Mouse (Mus musculus): Measurements from ENCODE around the gene Zscan4e. TPM values are rescaled to one million over a fixed set of nuclear protein-coding genes. Genes with fewer than 3 reads are reported as not detected.
"Not testable (repeated sequence)": the region's sequence is repeated elsewhere in the genome, so short reads cannot be mapped to it uniquely, and the experiment has no call there.

Gene Zscan4e
- not detected in 2 replicates for polyA plus RNA-seq (2016; fragmentation: Nextera tagmentation; extraction: Ambion mirVana)

GRCm38 (mm10) chr7:11310582-11310981 lies at the start of gene Zscan4e:
Gene Zscan4e, minus strand, starts transcription at chr7:11310682.
- not testable (repeated sequence) for ATAC-seq (ENCODE audit: low FRiP score); H3K36me3 ChIP-seq; H3K4me1 ChIP-seq

More at GRCm38 (mm10) chr7:11310582-11310981, at the start of gene Zscan4e:
- H3K9me3 ChIP-seq (replicated peaks); H3K4me3 ChIP-seq; H3K27ac ChIP-seq; H3K4me2 ChIP-seq (replicated peaks); H3K9ac ChIP-seq; H3K27me3 ChIP-seq: not testable (repeated sequence)

Small RNA genes lying within 50 kb of the gene (microRNA-seq; reads per million reads assigned to microRNA genes)
- gene Gm23087, result not detected
- gene Gm26248, result not detected

Other genes starting within 250 kb of the Zscan4e start
- not detected in 2 replicates for gene Zscan4-ps1, start 241.0 kb downstream of the Zscan4e start, polyA plus RNA-seq (2016; fragmentation: Nextera tagmentation; extraction: Ambion mirVana)
- not detected in 2 replicates for gene Zscan4d, start 144.5 kb downstream of the Zscan4e start, polyA plus RNA-seq (2016; fragmentation: Nextera tagmentation; extraction: Ambion mirVana)
- not detected in 2 replicates for gene Zscan4f, start 87.2 kb upstream of the Zscan4e start, polyA plus RNA-seq (2016; fragmentation: Nextera tagmentation; extraction: Ambion mirVana)
- gene Zscan4-ps2, start 203.6 kb upstream of the Zscan4e start, polyA plus RNA-seq (2016; fragmentation: Nextera tagmentation; extraction: Ambion mirVana), result not detected in 2 replicates